Mouse (Mus musculus) retina, postnatal 1 day (tissue): ENCODE results near the gene Ggta1.

ENCODE experiments used
- DNase-seq: peaks from one replicate; pipeline ENCODE4 v3.0.0-alpha.2; 2012

Ggta1 gene

DNA sequence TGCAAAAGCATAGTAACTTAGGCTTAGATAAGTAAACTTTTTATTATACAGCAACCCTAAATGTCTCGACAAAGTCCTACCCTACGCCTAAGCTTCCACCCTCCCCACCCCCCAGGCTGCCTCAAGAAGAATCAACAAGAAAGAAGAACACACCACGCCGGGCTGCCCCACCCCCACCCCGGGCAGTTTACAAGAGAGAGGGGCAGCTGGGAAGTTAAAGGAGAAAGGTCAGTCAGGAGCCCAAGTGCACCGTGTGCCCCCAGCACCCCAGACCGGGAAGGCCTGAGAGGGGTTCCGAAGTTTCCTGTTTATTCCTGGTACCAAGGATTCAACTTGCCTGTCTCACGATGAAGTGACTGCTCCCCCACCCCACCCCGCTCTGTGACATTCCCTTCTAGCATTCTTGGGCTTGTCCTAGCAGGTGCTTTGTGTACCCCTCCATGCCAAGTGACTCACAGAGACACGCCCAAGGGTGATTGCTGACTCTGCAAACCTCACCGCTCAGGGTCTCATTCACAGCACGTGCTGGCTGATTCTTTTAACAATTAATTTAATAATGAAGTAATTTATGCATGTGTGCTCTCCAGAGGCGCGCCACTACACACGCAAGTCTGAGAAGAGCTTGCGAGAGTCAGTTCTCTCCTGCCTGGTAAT lies 27.6 kb upstream of the Ggta1 start:
- DNase-seq, result peak; percentile 27

GRCm38 (mm10) chr2:35487700-35488099 lies 24.7 kb upstream of the Ggta1 start:
- no peak for DNase-seq

- DNase-seq, result peak; percentile 22
Measured at GRCm38 (mm10) chr2:35486981-35487655, 24.1 kb upstream of the Ggta1 start.

GRCm38 (mm10) chr2:35484102-35484501 lies 21.1 kb upstream of the Ggta1 start:
- no peak for DNase-seq

DNA sequence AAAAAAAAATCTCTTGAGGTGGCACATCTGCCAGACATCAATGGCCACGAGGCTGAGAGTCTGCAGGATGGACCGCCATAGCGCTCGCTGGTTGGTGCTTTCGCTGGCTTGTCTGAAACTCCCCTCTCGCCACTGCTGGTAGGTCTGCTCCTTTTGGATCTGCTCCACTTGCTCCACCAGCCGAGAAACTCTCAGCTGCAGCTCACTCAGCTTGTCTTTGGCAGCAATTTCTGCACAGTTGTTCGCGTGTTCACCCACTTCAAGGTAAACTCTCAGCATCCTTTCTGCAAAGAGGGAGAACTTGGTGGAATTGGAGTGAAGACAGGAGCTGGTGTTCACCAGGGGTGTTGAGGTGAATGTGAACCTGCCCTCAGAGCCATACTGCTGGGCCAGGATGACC lies 20.4 kb upstream of the Ggta1 start:
- no peak for DNase-seq

GRCm38 (mm10) chr2:35481322-35481990 lies 18.4 kb upstream of the Ggta1 start:
- no peak for DNase-seq

DNA sequence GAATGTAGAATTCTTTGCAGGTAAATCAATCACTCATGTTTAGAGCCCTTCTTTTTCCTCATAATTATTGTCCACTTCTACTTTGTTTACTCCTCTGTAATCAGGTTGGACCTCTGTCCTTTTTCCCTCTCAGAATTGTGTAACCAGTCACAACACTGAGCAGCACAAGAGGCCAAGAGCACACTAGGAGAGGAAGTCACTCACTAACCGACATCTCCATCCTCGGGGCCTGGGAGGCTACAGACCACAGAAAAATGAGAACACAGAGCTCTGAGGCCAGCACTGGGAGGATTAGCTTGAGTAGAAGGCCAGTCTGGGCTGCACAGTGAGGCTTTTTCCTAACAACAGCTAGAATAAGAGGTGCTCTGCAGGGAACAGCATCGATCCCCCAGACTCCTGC lies 17.0 kb upstream of the Ggta1 start:
- no peak for DNase-seq

GRCm38 (mm10) chr2:35478812-35479122 lies 15.7 kb upstream of the Ggta1 start:
- no peak for DNase-seq

DNA sequence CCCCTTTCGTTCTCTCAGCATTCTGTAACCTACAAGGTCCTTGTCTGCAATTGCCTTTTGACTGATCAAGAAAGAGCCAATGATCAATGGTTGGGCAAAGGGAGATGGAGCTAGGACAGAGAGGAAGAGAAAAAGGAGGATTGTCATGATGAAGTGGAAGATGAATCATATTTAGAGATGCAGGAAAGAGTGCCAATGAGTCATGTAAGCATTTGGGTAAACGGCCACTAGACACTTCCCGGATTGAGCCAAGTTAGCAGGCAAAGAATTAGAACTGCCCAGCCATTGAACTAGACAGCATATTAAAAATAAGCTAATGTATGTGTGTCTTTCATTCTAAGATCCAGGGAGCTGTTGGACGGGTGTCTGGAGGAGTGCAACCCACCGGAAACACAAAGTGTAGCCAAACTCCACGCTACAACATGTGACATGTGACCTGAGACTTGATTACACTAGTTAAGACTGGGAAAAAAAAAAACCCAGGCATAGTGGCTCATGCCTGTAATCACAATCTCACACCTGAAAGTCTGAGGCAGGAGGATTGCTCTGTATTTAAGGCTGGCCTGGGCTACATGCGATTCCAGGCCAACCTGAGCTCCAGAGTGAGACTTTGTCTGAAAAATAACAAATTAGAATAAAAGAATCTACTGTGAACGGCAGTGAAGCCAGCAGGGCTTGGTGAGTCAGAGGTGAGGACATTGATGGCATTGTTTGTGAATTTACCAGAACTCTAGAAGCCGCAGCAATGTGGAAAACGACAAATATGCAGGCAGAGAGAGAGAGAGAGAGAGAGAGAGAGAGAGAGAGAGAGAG lies 15.2 kb upstream of the Ggta1 start:
- no peak for DNase-seq

DNA sequence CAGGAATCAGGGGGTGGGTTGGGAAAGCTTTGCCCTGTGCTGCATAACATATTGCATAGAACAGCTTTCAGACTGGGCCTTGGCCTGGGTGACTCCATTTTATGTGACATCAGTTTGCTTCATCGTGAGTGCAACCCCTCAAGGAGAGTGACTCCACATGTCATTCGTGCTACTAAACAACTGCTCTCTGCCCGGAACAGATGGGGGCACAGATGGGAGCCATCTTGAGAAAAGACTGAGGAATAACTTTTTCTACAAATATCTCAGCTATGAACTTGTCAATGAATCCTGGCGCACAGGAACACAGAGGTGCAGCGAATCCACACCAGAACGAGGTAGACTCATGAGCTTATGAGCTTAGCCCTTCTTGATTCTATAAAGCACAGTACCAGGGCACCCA lies 14.3 kb upstream of the Ggta1 start:
- no peak for DNase-seq

DNA sequence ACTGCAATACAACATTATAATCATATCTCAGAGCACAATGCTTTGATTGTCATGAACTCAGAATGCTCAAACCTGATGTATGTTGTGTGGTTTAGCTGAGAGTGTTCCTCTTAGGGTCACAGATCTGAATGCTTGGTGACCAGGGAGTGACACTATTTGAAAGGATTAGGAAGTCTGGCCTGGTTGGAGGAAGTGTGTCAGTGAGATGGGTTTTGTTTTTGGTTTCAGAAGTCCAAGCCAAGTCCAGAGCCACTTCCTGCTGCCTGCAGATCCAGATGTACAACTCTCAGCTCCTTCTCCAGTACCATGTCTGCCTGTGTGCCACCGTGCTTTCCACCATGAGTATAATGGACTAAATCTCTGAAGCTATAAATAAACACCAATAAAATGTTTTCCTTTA lies 11.9 kb upstream of the Ggta1 start:
- no peak for DNase-seq

DNA sequence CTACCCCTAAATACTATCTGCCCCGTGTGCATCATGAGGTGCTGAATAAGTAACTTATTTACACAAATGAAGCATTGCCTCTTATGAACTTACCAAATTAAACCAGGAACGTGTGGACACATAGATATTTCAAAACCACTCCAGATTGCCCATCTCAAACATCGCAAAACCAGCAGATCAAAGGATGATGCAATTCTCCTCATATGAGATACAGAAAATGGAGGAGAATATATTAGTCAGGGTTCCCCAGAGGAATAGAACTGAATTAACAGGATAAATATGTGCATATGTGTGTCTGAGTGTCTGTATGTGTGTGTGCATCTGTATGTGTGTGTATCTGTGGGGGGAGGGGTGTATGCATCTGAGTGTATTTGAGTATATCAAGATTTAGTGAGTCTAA lies 6.2 kb upstream of the Ggta1 start:
- DNase-seq, result no peak

- DNase-seq, result no peak
Measured at GRCm38 (mm10) chr2:35468276-35468675, 5.2 kb upstream of the Ggta1 start.

GRCm38 (mm10) chr2:35467855-35468254 lies 4.8 kb upstream of the Ggta1 start:
- no peak for DNase-seq

DNA sequence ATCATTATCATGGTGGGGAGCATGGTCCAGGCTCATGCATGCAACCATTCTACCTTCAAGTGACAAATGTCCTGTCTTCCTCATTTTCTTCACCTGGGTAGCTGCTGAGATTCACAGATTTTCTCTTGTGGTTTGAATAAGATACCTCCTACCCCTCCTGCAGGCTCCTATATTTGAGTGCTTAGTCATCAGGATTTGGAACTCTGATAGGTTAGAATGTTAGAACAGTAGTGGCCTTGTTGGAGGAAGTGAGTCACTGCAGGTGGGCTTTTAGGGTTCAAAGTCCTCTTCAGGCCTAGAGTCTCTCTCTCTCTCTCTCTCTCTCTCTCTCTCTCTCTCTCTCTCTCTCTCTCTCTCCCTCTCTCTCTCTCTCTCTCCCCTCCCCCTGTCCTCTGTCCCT lies 2.6 kb upstream of the Ggta1 start:
- DNase-seq, result no peak

- DNase-seq, result peak; percentile 57
Measured at GRCm38 (mm10) chr2:35464548-35464947, 1.5 kb upstream of the Ggta1 start.

DNA sequence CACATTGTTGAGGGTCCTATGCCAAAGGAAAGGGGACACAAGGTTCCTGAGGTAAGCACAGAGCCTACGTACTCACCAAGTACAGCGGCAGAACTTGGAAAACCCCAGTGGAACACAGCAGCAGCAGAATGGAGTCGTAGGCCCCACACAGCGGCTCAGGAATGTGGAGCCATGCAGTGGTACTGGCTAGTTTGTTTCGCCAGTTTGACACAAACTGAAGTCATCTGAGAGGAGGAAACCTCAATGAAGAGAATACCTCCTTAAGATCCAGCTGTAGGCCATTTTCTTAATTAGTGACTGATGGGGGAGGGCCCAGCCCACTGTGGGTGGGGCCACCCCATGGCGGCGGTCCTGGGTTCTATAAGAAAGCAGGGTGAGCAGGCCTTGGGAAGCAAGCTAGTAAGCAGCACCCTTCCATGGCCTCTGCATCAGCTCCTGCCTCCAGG lies 1.1 kb upstream of the Ggta1 start:
- no peak for DNase-seq

GRCm38 (mm10) chr2:35463372-35464088 lies 499 bp upstream of the Ggta1 start:
- peak; percentile 59 for DNase-seq

GRCm38 (mm10) chr2:35461971-35462787 lies 852 bp downstream of the Ggta1 start:
- DNase-seq, result peak; percentile 60

DNA sequence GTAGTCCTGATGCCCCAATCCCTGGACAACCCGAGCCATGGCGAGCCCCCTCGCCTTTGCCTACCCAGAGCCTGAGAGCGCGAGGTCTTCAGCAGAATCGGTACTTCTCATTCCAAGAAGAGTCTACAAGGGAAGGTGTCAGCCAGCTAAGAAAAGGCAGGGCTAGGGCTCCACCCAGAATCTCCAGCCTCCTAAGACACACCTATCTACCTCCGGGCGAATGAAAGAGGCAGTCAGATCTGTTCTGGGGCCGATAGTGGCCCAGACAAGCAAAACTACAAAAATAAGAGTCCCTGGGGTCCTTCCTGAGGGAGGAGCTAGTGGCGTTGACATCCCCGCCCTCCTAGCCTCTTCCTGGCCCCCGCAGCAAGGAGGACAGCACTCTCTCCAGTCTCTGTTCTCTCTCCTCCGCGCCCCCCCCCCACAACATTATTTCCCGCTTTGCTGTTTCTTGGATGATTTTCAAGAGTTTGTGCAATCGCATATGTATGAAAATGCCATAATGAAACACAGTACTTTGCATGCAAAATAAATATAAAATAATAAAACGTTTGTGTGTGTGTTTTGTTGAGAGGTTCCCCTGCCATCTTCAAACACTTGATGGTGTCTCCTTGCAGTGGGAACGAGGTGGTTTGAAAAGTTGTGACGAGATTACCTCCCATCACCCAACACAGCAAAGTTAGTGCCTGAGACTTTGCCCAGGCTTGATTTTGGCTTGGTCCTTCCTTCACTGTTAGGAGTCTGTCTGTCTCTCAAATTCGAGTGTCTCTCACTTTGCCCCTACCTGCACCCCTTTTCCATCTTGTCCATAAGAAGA lies 1.7 kb downstream of the Ggta1 start:
- DNase-seq, result peak; percentile 53

- no peak for DNase-seq
Measured at GRCm38 (mm10) chr2:35460378-35460880, 2.6 kb downstream of the Ggta1 start.
